Mouse (Mus musculus) midbrain, postnatal 0 days (tissue): ENCODE data around the gene Pdia5. TPM values are rescaled to one million over a fixed set of nuclear protein-coding genes. Genes with fewer than 3 reads are reported as not detected.

Experiments used
- ATAC-seq: fragments of 200-750 bp; cut with Nextera tagmentation; 2 replicates; pipeline ENCODE4 v1.8.0; 2017; ENCODE audit warnings: moderate number of reproducible peaks, mild to moderate bottlenecking, moderate TSS enrichment, moderate library complexity; ENCODE audit not compliant: low FRiP score
- DNase-seq: peaks from one replicate; pipeline ENCODE4 v3.0.0-alpha.2; 2015; ENCODE audit warnings: low spot score
- H3K27ac ChIP-seq: fragments of 300-500 bp; sonication (generic); 2 replicates; pipeline ENCODE4 v1.5.1; 2014; ENCODE audit warnings: low read depth, mild to moderate bottlenecking, low read length, mixed read lengths
- H3K27me3 ChIP-seq: fragments of 300-500 bp; sonication (generic); 2 replicates; pipeline ENCODE4 v1.6.1; 2014; ENCODE audit warnings: low read length, control low read depth, mixed read lengths; ENCODE audit not compliant: insufficient read depth
- H3K36me3 ChIP-seq: fragments of 300-500 bp; sonication (generic); 2 replicates; pipeline ENCODE4 v1.6.1; 2014; ENCODE audit warnings: low read length, control low read depth, mixed read lengths; ENCODE audit not compliant: insufficient read depth
- H3K4me1 ChIP-seq: fragments of 300-500 bp; sonication (generic); 2 replicates; pipeline ENCODE4 v1.6.1; 2014; ENCODE audit warnings: mild to moderate bottlenecking, control low read depth, antibody characterized with exemption, low read length, mixed read lengths; ENCODE audit not compliant: insufficient read depth
- H3K4me2 ChIP-seq: fragments of 300-500 bp; sonication (generic); 2 replicates; pipeline ENCODE4 v1.6.1; 2014; ENCODE audit warnings: low read depth, mild to moderate bottlenecking, low read length, mixed read lengths; ENCODE audit not compliant: poor library complexity, severe bottlenecking
- H3K4me3 ChIP-seq: fragments of 300-500 bp; sonication (generic); 2 replicates; pipeline ENCODE4 v1.5.1; 2014; ENCODE audit warnings: low read depth, mild to moderate bottlenecking, low read length, moderate library complexity
- H3K9ac ChIP-seq: fragments of 300-500 bp; sonication (generic); replicated peaks from 2 replicates; pipeline ENCODE4 v1.6.1; 2014; ENCODE audit warnings: mild to moderate bottlenecking, low read length, moderate library complexity, mixed read lengths; ENCODE audit not compliant: poor library complexity, severe bottlenecking
- H3K9me3 ChIP-seq: fragments of 300-500 bp; sonication (generic); 2 replicates; pipeline ENCODE4 v1.6.1; 2016; ENCODE audit warnings: low read length, control low read depth
- CTCF ChIP-seq: IDR thresholded peaks from 2 replicates; pipeline ENCODE4 v1.5.1; 2016; ENCODE audit warnings: antibody characterized with exemption, mild to moderate bottlenecking
- WGBS: fragments of 180-500 bp; shearing (Covaris S2); extraction: QIAGEN DNeasy Blood & Tissue Kit; methylation state at CpG from one replicate; pipeline ENCODE4 v1.1.7; 2014; 5-methylcytosine and 5-hydroxymethylcytosine counted together
- polyA plus RNA-seq: library from polyadenylated mRNA; unstranded; fragments of >200 nt; fragmentation: Nextera tagmentation; extraction: Ambion mirVana; gene quantifications from 2 replicates; pipeline ENCODE4 v1.2.1, GENCODE M21; 2015
- total RNA-seq: library from RNA; depleted of rRNA; stranded (reverse); fragments of >200 nt; gene quantifications from 2 replicates; pipeline ENCODE4 v1.2.3, GENCODE M21; 2014

Gene Pdia5
- total and polyA plus RNA-seq, 2 experiments from 2014 or later = 4.3 to 8.0 TPM

GRCm38 (mm10) chr16:35487776-35488175 lies 2.9 kb downstream of the Pdia5 start:
- no peak for ATAC-seq
- no peak overlapping the region for H3K4me2 ChIP-seq

GRCm38 (mm10) chr16:35487056-35487455 lies 3.6 kb downstream of the Pdia5 start:
- no peak overlapping the region for H3K27ac ChIP-seq
- H3K9ac ChIP-seq = no peak overlapping the region
- H3K4me2 ChIP-seq = no peak overlapping the region
- no peaks in the 10 kb centered on the region for H3K27me3 ChIP-seq
- no peaks in the 10 kb centered on the region for H3K36me3 ChIP-seq
- no peak for TF ChIP-seq CTCF
- no peak for ATAC-seq
- 37% methylated on average over 4 of the region's 4 CpGs for WGBS
- H3K4me1 ChIP-seq = peaks cover 2% of the 10 kb centered on the region; the same call in 1 of the 2 replicates
- no peak overlapping the region for H3K4me3 ChIP-seq
- no peaks in the 10 kb centered on the region for H3K9me3 ChIP-seq
- no peak for DNase-seq

More at GRCm38 (mm10) chr16:35487776-35488175, 2.9 kb downstream of the Pdia5 start:
- no peak for TF ChIP-seq CTCF
- Histone ChIP-seq H3K36me3 (no peaks in the 10 kb centered on the region), H3K27ac (no peak overlapping the region), H3K4me3 (no peak overlapping the region), H3K9me3 (no peaks in the 10 kb centered on the region), H3K9ac (no peak overlapping the region), H3K4me1 (peaks cover 2% of the 10 kb centered on the region; the same call in 1 of the 2 replicates), H3K27me3 (no peaks in the 10 kb centered on the region)
- DNase-seq = no peak
- WGBS = 88% methylated on average over 4 of the region's 4 CpGs

GRCm38 (mm10) chr16:35485711-35486110 lies 5.0 kb downstream of the Pdia5 start:
- Histone ChIP-seq H3K4me2 (no peak overlapping the region), H3K4me1 (no peaks in the 10 kb centered on the region), H3K27me3 (no peaks in the 10 kb centered on the region), H3K36me3 (no peaks in the 10 kb centered on the region), H3K9ac (no peak overlapping the region), H3K27ac (no peak overlapping the region), H3K4me3 (no peak overlapping the region), H3K9me3 (no peaks in the 10 kb centered on the region)
- TF ChIP-seq CTCF = no peak
- DNase-seq = no peak
- no peak for ATAC-seq
- 84% methylated on average over 9 of the region's 9 CpGs for WGBS

GRCm38 (mm10) chr16:35484526-35485233 lies 6.0 kb downstream of the Pdia5 start:
- H3K4me2 ChIP-seq = no peak overlapping the region
- H3K36me3 ChIP-seq = no peaks in the 10 kb centered on the region
- H3K9ac ChIP-seq = no peak overlapping the region
- WGBS = 73% methylated on average over 8 of the region's 8 CpGs
- no peaks in the 10 kb centered on the region for H3K4me1 ChIP-seq
- no peak for TF ChIP-seq CTCF
- no peaks in the 10 kb centered on the region for H3K27me3 ChIP-seq
- H3K27ac ChIP-seq = no peak overlapping the region
- ATAC-seq = no peak
- no peak overlapping the region for H3K4me3 ChIP-seq
- no peak for DNase-seq
- no peaks in the 10 kb centered on the region for H3K9me3 ChIP-seq

DNA sequence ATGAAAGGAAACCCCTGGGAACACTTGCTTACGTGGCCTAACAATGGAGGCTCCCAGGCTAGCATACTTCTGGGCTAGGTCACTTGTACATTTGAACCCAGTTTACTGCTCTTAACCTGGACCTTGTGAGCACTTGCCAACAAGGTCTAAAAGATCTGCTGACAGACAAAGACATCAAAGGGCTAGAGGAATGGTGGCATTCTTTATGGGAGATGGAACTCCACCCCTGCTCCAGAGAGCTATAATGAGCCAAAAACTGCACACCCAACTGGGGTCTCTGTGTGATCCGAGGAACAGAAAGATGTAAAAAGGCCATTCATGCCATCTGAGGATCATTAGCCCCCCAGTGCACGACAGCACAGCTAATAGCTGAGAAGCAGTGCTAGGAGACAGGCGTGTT lies 6.6 kb downstream of the Pdia5 start:
- Histone ChIP-seq H3K9me3 (no peaks in the 10 kb centered on the region), H3K27me3 (no peaks in the 10 kb centered on the region), H3K36me3 (no peaks in the 10 kb centered on the region), H3K4me2 (no peak overlapping the region), H3K4me1 (no peaks in the 10 kb centered on the region), H3K27ac (no peak overlapping the region), H3K4me3 (no peak overlapping the region), H3K9ac (no peak overlapping the region)
- ATAC-seq = no peak
- 27% methylated on average over 4 of the region's 4 CpGs for WGBS
- DNase-seq = no peak
- no peak for TF ChIP-seq CTCF

- Histone ChIP-seq H3K4me3 (no peak overlapping the region), H3K4me1 (no peaks in the 10 kb centered on the region), H3K9ac (no peak overlapping the region), H3K9me3 (no peaks in the 10 kb centered on the region), H3K27me3 (no peaks in the 10 kb centered on the region), H3K4me2 (no peak overlapping the region), H3K27ac (no peak overlapping the region), H3K36me3 (no peaks in the 10 kb centered on the region)
- no peak for TF ChIP-seq CTCF
- WGBS = 53% methylated on average over 6 of the region's 6 CpGs
- ATAC-seq = no peak
- peak; percentile 50 for DNase-seq
These were observed 11.4 kb downstream of the Pdia5 start for GRCm38 (mm10) chr16:35479301-35479700.
